Mouse (Mus musculus): Measurements from ENCODE around the gene Lcn2. TPM values are rescaled to one million over a fixed set of nuclear protein-coding genes. Genes with fewer than 3 reads are reported as not detected.
"Not testable (repeated sequence)": the region's sequence is repeated elsewhere in the genome, so short reads cannot be mapped to it uniquely, and the experiment has no call there.

The Lcn2 gene
- polyA plus RNA-seq, 1 experiment from 2014 or later, result not detected

GRCm38 (mm10) chr2:32380001-32380500 lies 8.0 kb downstream of the Lcn2 start:
- WGBS, result 86% methylated on average over 7 of the region's 7 CpGs
- H3K9me3 ChIP-seq (ENCODE audit: control insufficient read depth, low read length), result no peaks in the 10 kb centered on the region
- H3K4me1 ChIP-seq (replicated peaks; ENCODE audit: control insufficient read depth, insufficient read depth, low read length), result peaks cover 4% of the 10 kb centered on the region
- H3K4me3 ChIP-seq (replicated peaks; ENCODE audit: low read length), result no peak overlapping the region
- ATAC-seq, result no peak
- no peak overlapping the region for H3K9ac ChIP-seq (replicated peaks; ENCODE audit: low read depth, low read length)
- no peak overlapping the region for H3K4me2 ChIP-seq (ENCODE audit: low read length)
- H3K27me3 ChIP-seq (replicated peaks; ENCODE audit: control insufficient read depth, insufficient read depth, low read length), result no peaks in the 10 kb centered on the region
- no peak overlapping the region for H3K27ac ChIP-seq (ENCODE audit: low read length)
- H3K36me3 ChIP-seq (ENCODE audit: control insufficient read depth, insufficient read depth), result peaks cover 31% of the 10 kb centered on the region

GRCm38 (mm10) chr2:32376963-32377362 lies 11.1 kb downstream of the Lcn2 start:
- ATAC-seq, result no peak
- no peak overlapping the region for H3K4me3 ChIP-seq (replicated peaks; ENCODE audit: low read length)
- no peak overlapping the region for H3K4me2 ChIP-seq (ENCODE audit: low read length)
- H3K36me3 ChIP-seq (ENCODE audit: control insufficient read depth, insufficient read depth), result peaks cover 47% of the 10 kb centered on the region
- 93% methylated on average over 10 of the region's 10 CpGs for WGBS
- H3K9ac ChIP-seq (replicated peaks; ENCODE audit: low read depth, low read length), result no peak overlapping the region
- H3K27ac ChIP-seq (ENCODE audit: low read length), result no peak overlapping the region
- no peaks in the 10 kb centered on the region for H3K27me3 ChIP-seq (replicated peaks; ENCODE audit: control insufficient read depth, insufficient read depth, low read length)
- peaks cover 4% of the 10 kb centered on the region for H3K4me1 ChIP-seq (replicated peaks; ENCODE audit: control insufficient read depth, insufficient read depth, low read length)
- no peaks in the 10 kb centered on the region for H3K9me3 ChIP-seq (ENCODE audit: control insufficient read depth, low read length)

GRCm38 (mm10) chr2:32375317-32375940 lies 12.6 kb downstream of the Lcn2 start:
- no peak for ATAC-seq
- 95% methylated on average over 13 of the region's 13 CpGs for WGBS
- H3K4me2 ChIP-seq (ENCODE audit: low read length), result no peak overlapping the region
- H3K4me1 ChIP-seq (replicated peaks; ENCODE audit: control insufficient read depth, insufficient read depth, low read length), result no peaks in the 10 kb centered on the region
- H3K36me3 ChIP-seq (ENCODE audit: control insufficient read depth, insufficient read depth), result peaks cover 52% of the 10 kb centered on the region
- H3K27ac ChIP-seq (ENCODE audit: low read length), result no peak overlapping the region
- H3K27me3 ChIP-seq (replicated peaks; ENCODE audit: control insufficient read depth, insufficient read depth, low read length), result no peaks in the 10 kb centered on the region
- H3K9ac ChIP-seq (replicated peaks; ENCODE audit: low read depth, low read length), result no peak overlapping the region
- H3K9me3 ChIP-seq (ENCODE audit: control insufficient read depth, low read length), result no peaks in the 10 kb centered on the region
- no peak overlapping the region for H3K4me3 ChIP-seq (replicated peaks; ENCODE audit: low read length)

- H3K27ac ChIP-seq (ENCODE audit: low read length), result no peak overlapping the region
- no peak overlapping the region for H3K4me2 ChIP-seq (ENCODE audit: low read length)
- no peaks in the 10 kb centered on the region for H3K4me1 ChIP-seq (replicated peaks; ENCODE audit: control insufficient read depth, insufficient read depth, low read length)
- ATAC-seq, result no peak
- no peaks in the 10 kb centered on the region for H3K27me3 ChIP-seq (replicated peaks; ENCODE audit: control insufficient read depth, insufficient read depth, low read length)
- H3K9ac ChIP-seq (replicated peaks; ENCODE audit: low read depth, low read length), result no peak overlapping the region
- WGBS, result 92% methylated on average over 10 of the region's 10 CpGs
- peaks cover 55% of the 10 kb centered on the region for H3K36me3 ChIP-seq (ENCODE audit: control insufficient read depth, insufficient read depth)
- no peak overlapping the region for H3K4me3 ChIP-seq (replicated peaks; ENCODE audit: low read length)
- no peaks in the 10 kb centered on the region for H3K9me3 ChIP-seq (ENCODE audit: control insufficient read depth, low read length)
Observed at GRCm38 (mm10) chr2:32374191-32374590, 13.9 kb downstream of the Lcn2 start.

GRCm38 (mm10) chr2:32367315-32367714 lies 20.7 kb downstream of the Lcn2 start:
- H3K27me3 ChIP-seq (replicated peaks; ENCODE audit: control insufficient read depth, insufficient read depth, low read length), result no peaks in the 10 kb centered on the region
- no peak overlapping the region for H3K4me2 ChIP-seq (ENCODE audit: low read length)
- H3K4me3 ChIP-seq (replicated peaks; ENCODE audit: low read length), result no peak overlapping the region
- no peaks in the 10 kb centered on the region for H3K9me3 ChIP-seq (ENCODE audit: control insufficient read depth, low read length)
- ATAC-seq, result no peak
- H3K36me3 ChIP-seq (ENCODE audit: control insufficient read depth, insufficient read depth), result peaks cover 27% of the 10 kb centered on the region
- H3K4me1 ChIP-seq (replicated peaks; ENCODE audit: control insufficient read depth, insufficient read depth, low read length), result peaks cover 11% of the 10 kb centered on the region
- H3K27ac ChIP-seq (ENCODE audit: low read length), result no peak overlapping the region
- 98% methylated on average over 5 of the region's 5 CpGs for WGBS
- no peak overlapping the region for H3K9ac ChIP-seq (replicated peaks; ENCODE audit: low read depth, low read length)

GRCm38 (mm10) chr2:32364121-32364520 lies 23.9 kb downstream of the Lcn2 start:
- H3K27ac ChIP-seq (ENCODE audit: low read length), result no peak overlapping the region
- peaks cover 10% of the 10 kb centered on the region for H3K27me3 ChIP-seq (replicated peaks; ENCODE audit: control insufficient read depth, insufficient read depth, low read length)
- peaks cover 14% of the 10 kb centered on the region for H3K36me3 ChIP-seq (ENCODE audit: control insufficient read depth, insufficient read depth)
- H3K9me3 ChIP-seq (ENCODE audit: control insufficient read depth, low read length), result no peaks in the 10 kb centered on the region
- H3K4me3 ChIP-seq (replicated peaks; ENCODE audit: low read length), result peak overlapping the region; percentile 96
- no peak for ATAC-seq
- 83% methylated on average over 8 of the region's 8 CpGs for WGBS
- H3K4me1 ChIP-seq (replicated peaks; ENCODE audit: control insufficient read depth, insufficient read depth, low read length), result peaks cover 23% of the 10 kb centered on the region
- peak overlapping the region; percentile 86 for H3K4me2 ChIP-seq (ENCODE audit: low read length)
- H3K9ac ChIP-seq (replicated peaks; ENCODE audit: low read depth, low read length), result no peak overlapping the region; the same call in 1 of the 2 replicates

- Histone ChIP-seq H3K27me3 (replicated peaks; ENCODE audit: control insufficient read depth, insufficient read depth, low read length) (peaks cover 10% of the 10 kb centered on the region), H3K4me3 (replicated peaks; ENCODE audit: low read length) (peak overlapping the region; percentile 96), H3K9ac (replicated peaks; ENCODE audit: low read depth, low read length) (peak overlapping the region; percentile 95), H3K9me3 (ENCODE audit: control insufficient read depth, low read length) (no peaks in the 10 kb centered on the region), H3K4me1 (replicated peaks; ENCODE audit: control insufficient read depth, insufficient read depth, low read length) (peaks cover 23% of the 10 kb centered on the region), H3K4me2 (ENCODE audit: low read length) (peak overlapping the region; percentile 86), H3K27ac (ENCODE audit: low read length) (peak overlapping the region; percentile 79), H3K36me3 (ENCODE audit: control insufficient read depth, insufficient read depth) (peaks cover 14% of the 10 kb centered on the region)
- peak; percentile 32 for ATAC-seq
- 8% methylated on average over 19 of the region's 19 CpGs for WGBS
Observed at GRCm38 (mm10) chr2:32363376-32364106, 24.5 kb downstream of the Lcn2 start.

- Histone ChIP-seq H3K27ac (ENCODE audit: low read length) (peak overlapping the region; percentile 79), H3K4me3 (replicated peaks; ENCODE audit: low read length) (peak overlapping the region; percentile 96), H3K4me2 (ENCODE audit: low read length) (peak overlapping the region; percentile 86), H3K9me3 (ENCODE audit: control insufficient read depth, low read length) (no peaks in the 10 kb centered on the region), H3K9ac (replicated peaks; ENCODE audit: low read depth, low read length) (peak overlapping the region; percentile 95), H3K4me1 (replicated peaks; ENCODE audit: control insufficient read depth, insufficient read depth, low read length) (peaks cover 23% of the 10 kb centered on the region), H3K27me3 (replicated peaks; ENCODE audit: control insufficient read depth, insufficient read depth, low read length) (peaks cover 10% of the 10 kb centered on the region), H3K36me3 (ENCODE audit: control insufficient read depth, insufficient read depth) (peaks cover 9% of the 10 kb centered on the region)
- ATAC-seq, result peak; percentile 76
- under 1% methylated on average over 53 of the region's 53 CpGs for WGBS
Observed at GRCm38 (mm10) chr2:32362817-32363340, 25.2 kb downstream of the Lcn2 start.

GRCm38 (mm10) chr2:32362274-32362673 lies 25.8 kb downstream of the Lcn2 start:
- Histone ChIP-seq H3K4me2 (ENCODE audit: low read length) (peak overlapping the region; percentile 86), H3K27me3 (replicated peaks; ENCODE audit: control insufficient read depth, insufficient read depth, low read length) (peaks cover 10% of the 10 kb centered on the region), H3K4me1 (replicated peaks; ENCODE audit: control insufficient read depth, insufficient read depth, low read length) (peaks cover 23% of the 10 kb centered on the region), H3K4me3 (replicated peaks; ENCODE audit: low read length) (peak overlapping the region; percentile 96)
- 40% methylated on average over 5 of the region's 5 CpGs for WGBS
- not testable (repeated sequence) for H3K27ac ChIP-seq (ENCODE audit: low read length); H3K9me3 ChIP-seq (ENCODE audit: control insufficient read depth, low read length); H3K36me3 ChIP-seq (ENCODE audit: control insufficient read depth, insufficient read depth); H3K9ac ChIP-seq (replicated peaks; ENCODE audit: low read depth, low read length); ATAC-seq
